Mouse (Mus musculus) kidney, postnatal 25 days (tissue): ENCODE data around the gene Ypel2.

ENCODE experiments used
- DNase-seq, 2 experiments: peaks; one replicate each; pipeline ENCODE4 v3.0.0; 2021; ENCODE audit warnings: mixed read lengths in 2 of 2

The Ypel2 gene

GRCm38 (mm10) chr11:86994791-86995624 is 1.5 kb upstream of the Ypel2 start:
- DNase-seq = no peak

DNA sequence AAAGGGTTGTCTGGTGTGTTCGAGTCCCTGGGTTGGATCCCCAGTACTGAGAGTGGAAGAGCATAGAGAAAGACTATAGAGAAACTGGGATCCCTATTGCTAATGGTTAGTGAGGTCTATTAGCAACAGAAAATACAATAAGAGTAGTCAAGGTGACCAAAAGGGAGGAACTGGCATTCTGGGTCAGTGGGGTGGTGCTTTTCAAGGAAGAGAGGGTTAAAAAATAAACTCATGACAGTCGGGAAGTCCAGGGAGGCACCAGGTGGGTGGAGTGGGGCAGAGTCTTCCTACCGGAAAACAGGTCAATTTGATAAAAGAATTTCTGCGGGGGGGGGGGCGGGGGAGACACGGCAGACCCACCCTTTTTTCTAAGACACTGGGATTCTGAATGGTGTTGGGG is 823 bp upstream of the Ypel2 start:
- DNase-seq = peak; percentile 32 to 58

DNA sequence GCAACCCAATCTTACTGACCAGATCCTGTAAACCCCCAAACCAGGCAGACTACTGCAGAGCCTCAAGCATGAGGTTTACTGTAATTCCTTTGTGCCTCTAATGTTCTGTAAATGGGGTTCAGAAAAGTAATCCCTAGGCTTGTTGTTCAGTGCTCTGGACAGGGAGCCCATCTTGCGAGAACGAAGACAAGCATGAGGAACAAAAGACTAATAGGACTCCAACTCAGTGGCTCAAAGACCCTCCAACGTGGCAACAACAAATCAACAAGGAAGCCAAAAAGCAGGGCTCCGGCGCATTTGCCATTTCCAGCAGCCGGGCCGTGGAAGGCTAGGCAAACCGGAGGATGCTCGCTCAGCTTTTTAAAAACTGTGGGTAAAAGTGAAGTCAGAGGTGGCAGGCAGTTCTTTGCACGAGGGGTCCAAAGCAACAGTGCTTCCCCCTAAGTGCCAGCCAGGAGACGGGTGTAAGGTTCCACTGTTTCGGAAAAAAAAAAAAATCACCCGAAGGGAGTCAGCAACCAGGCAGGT is 982 bp downstream of the Ypel2 start:
- no peak for DNase-seq

DNA sequence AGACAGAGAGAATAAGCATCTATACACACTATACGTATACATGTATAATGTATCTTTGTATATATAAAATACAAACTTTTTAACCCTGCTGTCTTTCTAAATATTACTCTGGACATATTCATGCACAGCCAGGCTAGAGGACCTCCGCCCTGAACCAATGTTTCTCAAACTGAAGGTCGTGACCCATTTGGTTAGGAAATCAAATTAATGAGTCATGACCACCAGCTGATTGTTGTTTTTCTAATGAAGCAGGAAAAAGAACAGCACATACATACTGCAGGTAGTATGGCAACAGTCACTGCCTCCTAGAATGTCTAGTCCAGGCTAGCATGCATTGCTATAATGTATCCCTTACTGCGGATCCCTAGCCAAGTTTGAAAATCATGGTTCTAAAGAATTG is 2.3 kb downstream of the Ypel2 start:
- no peak for DNase-seq

- DNase-seq = no peak
Observed at GRCm38 (mm10) chr11:86990309-86990708, 3.2 kb downstream of the Ypel2 start.

DNA sequence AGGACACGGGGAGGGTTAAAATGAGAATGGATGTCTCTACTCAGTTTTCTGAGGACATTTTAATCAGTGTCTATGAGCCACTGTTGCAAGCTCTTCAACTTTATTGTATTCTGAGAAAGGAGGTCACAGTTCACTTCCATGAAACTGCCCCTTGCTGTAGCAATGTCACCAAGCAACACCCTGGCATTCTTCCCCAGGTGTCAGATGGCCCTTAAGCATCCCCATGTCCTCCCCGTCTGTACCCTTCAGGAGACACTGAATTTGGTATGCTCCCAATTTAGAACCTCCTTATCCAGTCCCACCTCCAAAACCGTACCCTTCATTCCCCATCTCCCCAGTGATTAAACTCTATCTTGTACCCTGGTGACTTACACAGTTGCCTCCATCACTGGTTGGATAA is 8.5 kb downstream of the Ypel2 start:
- no peak for DNase-seq

GRCm38 (mm10) chr11:86983056-86983455 is 10.5 kb downstream of the Ypel2 start:
- DNase-seq = no peak

DNA sequence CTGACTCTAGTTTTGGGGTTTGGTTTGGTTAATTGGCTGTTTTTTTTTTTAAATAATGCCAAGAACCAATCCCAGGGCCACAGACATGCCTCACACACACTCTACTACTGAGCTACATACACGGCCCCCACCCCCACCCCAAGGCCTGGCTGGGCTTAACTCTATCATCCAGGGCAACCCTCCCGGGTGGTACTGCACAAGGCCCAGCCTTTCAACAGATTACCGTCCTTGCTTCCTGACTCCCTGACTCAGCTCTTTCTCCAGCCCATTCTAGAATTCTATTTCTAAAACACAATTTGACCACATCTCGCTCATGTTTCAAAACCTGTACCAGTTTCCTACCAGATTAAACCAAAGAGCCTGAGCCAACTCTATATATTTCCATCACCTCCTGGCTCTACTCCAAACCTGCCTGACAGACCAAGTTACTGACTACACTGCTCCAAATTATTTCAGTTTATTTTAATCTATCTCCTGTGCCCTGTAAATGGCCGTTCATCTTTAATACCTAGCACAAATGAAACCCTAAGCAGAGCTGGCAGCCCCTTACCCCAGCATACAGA is 12.2 kb downstream of the Ypel2 start:
- DNase-seq = no peak

GRCm38 (mm10) chr11:86980526-86980925 is 13.0 kb downstream of the Ypel2 start:
- DNase-seq = no peak

DNA sequence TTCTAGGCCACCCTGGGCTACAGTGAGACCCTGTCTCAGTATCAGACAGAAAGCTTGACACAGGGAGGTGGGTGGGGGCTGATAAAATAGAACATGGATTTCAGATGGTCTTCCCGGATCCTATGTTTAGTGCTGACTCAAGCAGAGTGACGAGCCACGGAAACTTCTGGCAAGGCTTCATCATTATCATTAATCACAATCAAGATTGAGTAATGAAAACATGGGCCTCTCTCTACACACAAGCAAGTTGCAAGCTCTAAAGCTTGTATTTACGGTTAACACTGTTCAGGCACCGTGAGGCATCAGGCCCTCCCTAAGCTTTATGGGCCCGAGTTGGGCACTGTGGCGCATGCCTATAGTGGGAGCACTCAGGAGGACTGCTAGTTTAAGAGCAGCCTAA is 13.7 kb downstream of the Ypel2 start:
- no peak for DNase-seq

DNA sequence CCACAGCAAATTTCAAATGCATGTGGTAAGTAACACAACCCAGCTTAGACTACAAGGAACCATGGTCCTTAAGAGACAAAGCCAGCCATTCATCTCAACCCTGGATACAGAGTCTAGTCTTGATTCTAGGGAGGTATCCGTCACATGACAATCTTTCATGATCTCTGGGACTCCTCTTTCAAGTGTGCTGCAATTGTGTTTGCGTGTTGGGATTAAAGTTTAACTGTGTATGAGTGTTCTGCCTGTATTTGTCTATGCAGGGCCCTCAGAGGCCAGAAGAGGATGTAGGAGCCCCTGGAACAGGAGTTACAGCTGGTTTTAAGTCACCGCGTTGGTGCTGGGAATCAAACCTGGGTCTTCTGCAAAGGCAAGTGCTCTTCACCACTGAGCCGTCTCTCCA is 16.3 kb downstream of the Ypel2 start:
- no peak for DNase-seq

- DNase-seq = no peak
Observed at GRCm38 (mm10) chr11:86974401-86974800, 19.1 kb downstream of the Ypel2 start.

GRCm38 (mm10) chr11:86973255-86973654 is 20.3 kb downstream of the Ypel2 start:
- DNase-seq = peak; percentile 60 to 71

- DNase-seq = no peak
Observed at GRCm38 (mm10) chr11:86971057-86971753, 22.3 kb downstream of the Ypel2 start.

- no peak for DNase-seq
Observed at GRCm38 (mm10) chr11:86969041-86969821, 24.3 kb downstream of the Ypel2 start.

DNA sequence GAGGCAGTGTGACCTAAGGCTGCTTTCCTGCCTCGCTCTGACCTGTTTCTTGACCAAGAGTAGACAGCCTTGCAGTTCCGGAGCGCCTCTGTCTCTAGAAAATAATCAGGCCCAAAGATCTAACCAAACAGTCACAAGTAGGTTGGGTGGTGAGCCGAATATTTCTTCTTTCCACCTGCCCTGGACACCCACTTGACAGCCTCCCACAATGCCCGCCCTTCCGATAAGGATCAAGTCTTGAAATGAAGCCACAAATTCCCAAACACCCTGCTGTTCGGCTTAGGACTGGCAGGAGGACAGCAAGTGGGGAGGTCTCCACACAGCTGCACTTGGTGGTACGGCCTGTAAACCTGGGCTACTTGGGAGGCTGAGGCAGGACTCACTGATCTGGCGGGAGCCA is 26.0 kb downstream of the Ypel2 start:
- no peak for DNase-seq

- DNase-seq = no peak
Observed at GRCm38 (mm10) chr11:86966696-86967095, 26.8 kb downstream of the Ypel2 start.

GRCm38 (mm10) chr11:86965079-86965478 is 28.4 kb downstream of the Ypel2 start:
- DNase-seq = no peak

DNA sequence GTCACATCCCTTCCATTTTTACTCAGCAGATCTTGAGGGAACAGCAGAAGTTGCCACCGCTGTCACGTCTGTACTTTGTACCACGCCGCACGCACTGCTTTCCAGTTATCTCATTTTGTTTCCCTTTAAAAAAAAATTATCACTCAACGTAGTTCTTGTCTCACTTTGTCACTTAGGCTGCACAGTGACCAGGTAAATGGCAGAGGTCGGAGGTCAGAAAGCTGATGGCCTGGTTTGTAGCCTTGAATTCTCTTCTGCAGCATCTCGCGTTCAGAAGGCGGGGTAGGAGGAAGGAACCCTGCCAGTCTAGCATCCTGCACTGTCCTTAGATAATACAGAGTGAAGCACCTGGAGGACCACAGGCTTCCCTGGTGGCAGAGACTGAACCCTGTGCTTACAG is 29.8 kb downstream of the Ypel2 start:
- no peak for DNase-seq

GRCm38 (mm10) chr11:86963027-86963426 is 30.5 kb downstream of the Ypel2 start:
- DNase-seq = no peak

DNA sequence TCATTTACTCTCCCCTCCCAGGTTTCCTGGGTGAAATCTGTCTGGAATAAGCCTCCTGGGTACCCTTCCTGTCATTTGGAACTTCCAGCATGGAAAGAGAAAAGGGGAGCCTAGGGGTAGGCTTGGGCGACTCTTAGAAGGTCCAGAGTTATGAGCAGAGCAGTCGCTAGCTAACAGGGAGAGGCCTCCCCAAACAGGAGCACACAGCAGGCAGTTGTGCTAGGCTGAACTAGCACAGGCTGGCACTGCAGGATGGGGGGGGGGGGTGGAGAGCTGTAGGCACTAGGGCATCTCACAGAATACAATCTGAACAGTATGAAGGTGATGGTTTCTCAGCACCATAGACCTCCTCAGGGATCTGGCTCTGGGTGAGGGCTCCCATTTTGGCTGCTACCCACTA is 31.1 kb downstream of the Ypel2 start:
- DNase-seq = no peak

- peak; percentile 80 to 91 for DNase-seq
Observed at GRCm38 (mm10) chr11:86961510-86962303, 31.8 kb downstream of the Ypel2 start.
